Mouse (Mus musculus): ENCODE data around the gene Fdxr. TPM values are rescaled to one million over a fixed set of nuclear protein-coding genes. Genes with fewer than 3 reads are reported as not detected.

Fdxr gene
- total and polyA plus RNA-seq, 2 experiments from 2014 or later: 16.4 to 18.6 TPM

- H3K4me1 ChIP-seq (ENCODE audit: insufficient read depth): peaks cover 18% of the 10 kb centered on the region; the same call in 1 of the 2 replicates
- TF ChIP-seq CTCF (IDR thresholded peaks at IDR 0.05; ENCODE audit: low read depth): peak; percentile 74
- H3K9ac ChIP-seq: no peak overlapping the region
- DNase-seq (peak; percentile 82), ATAC-seq (peak; percentile 61; the same call in 1 of the 2 replicates)
- no peaks in the 10 kb centered on the region for H3K9me3 ChIP-seq (ENCODE audit: low read length)
- H3K4me3 ChIP-seq (ENCODE audit: low read depth, low read length): no peak overlapping the region
- 43% methylated on average over 8 of the region's 8 CpGs for WGBS
- H3K36me3 ChIP-seq (ENCODE audit: insufficient read depth): peaks cover 5% of the 10 kb centered on the region; the same call in 1 of the 2 replicates
- H3K27me3 ChIP-seq (ENCODE audit: insufficient read depth, low read length): no peaks in the 10 kb centered on the region
- no peak overlapping the region for H3K4me2 ChIP-seq (ENCODE audit: low read depth)
- H3K27ac ChIP-seq (ENCODE audit: low read depth, low read length): no peak overlapping the region
Observed at GRCm38 (mm10) chr11:115224889-115225288, 52.0 kb downstream of the Fdxr start.

- no peak for DNase-seq
- ATAC-seq: no peak
- no peak for TF ChIP-seq CTCF (IDR thresholded peaks at IDR 0.05; ENCODE audit: low read depth)
- Histone ChIP-seq H3K9me3 (ENCODE audit: low read length) (no peaks in the 10 kb centered on the region), H3K4me2 (ENCODE audit: low read depth) (no peak overlapping the region), H3K27me3 (ENCODE audit: insufficient read depth, low read length) (no peaks in the 10 kb centered on the region), H3K4me3 (ENCODE audit: low read depth, low read length) (no peak overlapping the region), H3K36me3 (ENCODE audit: insufficient read depth) (peaks cover 8% of the 10 kb centered on the region; the same call in 1 of the 2 replicates), H3K9ac (no peak overlapping the region), H3K27ac (ENCODE audit: low read depth, low read length) (no peak overlapping the region), H3K4me1 (ENCODE audit: insufficient read depth) (peaks cover 18% of the 10 kb centered on the region; the same call in 1 of the 2 replicates)
- 79% methylated on average over 6 of the region's 6 CpGs for WGBS
Observed at GRCm38 (mm10) chr11:115223877-115224276, 53.0 kb downstream of the Fdxr start.

- H3K27me3 ChIP-seq (ENCODE audit: insufficient read depth, low read length): no peaks in the 10 kb centered on the region
- no peak overlapping the region for H3K4me2 ChIP-seq (ENCODE audit: low read depth)
- no peak overlapping the region for H3K9ac ChIP-seq
- H3K4me3 ChIP-seq (ENCODE audit: low read depth, low read length): no peak overlapping the region
- ATAC-seq: no peak
- H3K4me1 ChIP-seq (ENCODE audit: insufficient read depth): peaks cover 18% of the 10 kb centered on the region; the same call in 1 of the 2 replicates
- H3K9me3 ChIP-seq (ENCODE audit: low read length): no peaks in the 10 kb centered on the region
- 65% methylated on average over 11 of the region's 11 CpGs for WGBS
- no peak overlapping the region for H3K27ac ChIP-seq (ENCODE audit: low read depth, low read length)
- no peak for TF ChIP-seq CTCF (IDR thresholded peaks at IDR 0.05; ENCODE audit: low read depth)
- H3K36me3 ChIP-seq (ENCODE audit: insufficient read depth): peaks cover 8% of the 10 kb centered on the region; the same call in 1 of the 2 replicates
- DNase-seq: no peak
Observed at GRCm38 (mm10) chr11:115223451-115223850, 53.4 kb downstream of the Fdxr start.

GRCm38 (mm10) chr11:115222570-115222969, 54.3 kb downstream of the Fdxr start:
- 37% methylated on average over 5 of the region's 5 CpGs for WGBS
- H3K9ac ChIP-seq: no peak overlapping the region
- H3K36me3 ChIP-seq (ENCODE audit: insufficient read depth): peaks cover 8% of the 10 kb centered on the region; the same call in 1 of the 2 replicates
- H3K4me2 ChIP-seq (ENCODE audit: low read depth): no peak overlapping the region
- no peak overlapping the region for H3K4me3 ChIP-seq (ENCODE audit: low read depth, low read length)
- no peak overlapping the region for H3K27ac ChIP-seq (ENCODE audit: low read depth, low read length)
- H3K27me3 ChIP-seq (ENCODE audit: insufficient read depth, low read length): no peaks in the 10 kb centered on the region
- TF ChIP-seq CTCF (IDR thresholded peaks at IDR 0.05; ENCODE audit: low read depth): no peak
- H3K9me3 ChIP-seq (ENCODE audit: low read length): no peaks in the 10 kb centered on the region
- ATAC-seq: no peak
- no peak for DNase-seq
- peaks cover 13% of the 10 kb centered on the region; the same call in 1 of the 2 replicates for H3K4me1 ChIP-seq (ENCODE audit: insufficient read depth)

- 24% methylated on average over 12 of the region's 12 CpGs for WGBS
- no peaks in the 10 kb centered on the region for H3K27me3 ChIP-seq (ENCODE audit: insufficient read depth, low read length)
- no peak for ATAC-seq
- DNase-seq: peak; percentile 32
- H3K4me2 ChIP-seq (ENCODE audit: low read depth): no peak overlapping the region
- no peak overlapping the region for H3K4me3 ChIP-seq (ENCODE audit: low read depth, low read length)
- no peak for TF ChIP-seq CTCF (IDR thresholded peaks at IDR 0.05; ENCODE audit: low read depth)
- no peaks in the 10 kb centered on the region for H3K9me3 ChIP-seq (ENCODE audit: low read length)
- H3K36me3 ChIP-seq (ENCODE audit: insufficient read depth): peaks cover 8% of the 10 kb centered on the region; the same call in 1 of the 2 replicates
- peaks cover 11% of the 10 kb centered on the region; the same call in 1 of the 2 replicates for H3K4me1 ChIP-seq (ENCODE audit: insufficient read depth)
- no peak overlapping the region for H3K27ac ChIP-seq (ENCODE audit: low read depth, low read length)
- no peak overlapping the region for H3K9ac ChIP-seq
Observed at GRCm38 (mm10) chr11:115222077-115222476, 54.8 kb downstream of the Fdxr start.

- no peak for ATAC-seq
- no peaks in the 10 kb centered on the region for H3K27me3 ChIP-seq (ENCODE audit: insufficient read depth, low read length)
- H3K9ac ChIP-seq: no peak overlapping the region
- no peaks in the 10 kb centered on the region for H3K4me1 ChIP-seq (ENCODE audit: insufficient read depth)
- no peak overlapping the region for H3K27ac ChIP-seq (ENCODE audit: low read depth, low read length)
- H3K4me3 ChIP-seq (ENCODE audit: low read depth, low read length): no peak overlapping the region
- H3K9me3 ChIP-seq (ENCODE audit: low read length): no peaks in the 10 kb centered on the region
- no peak for TF ChIP-seq CTCF (IDR thresholded peaks at IDR 0.05; ENCODE audit: low read depth)
- no peak for DNase-seq
- no peak overlapping the region for H3K4me2 ChIP-seq (ENCODE audit: low read depth)
- H3K36me3 ChIP-seq (ENCODE audit: insufficient read depth): peaks cover 8% of the 10 kb centered on the region; the same call in 1 of the 2 replicates
- 89% methylated on average over 10 of the region's 10 CpGs for WGBS
Observed at GRCm38 (mm10) chr11:115219685-115220084, 57.2 kb downstream of the Fdxr start.

GRCm38 (mm10) chr11:115219263-115219662, 57.6 kb downstream of the Fdxr start:
- no peak for DNase-seq
- Histone ChIP-seq H3K4me2 (ENCODE audit: low read depth) (no peak overlapping the region), H3K27me3 (ENCODE audit: insufficient read depth, low read length) (no peaks in the 10 kb centered on the region), H3K27ac (ENCODE audit: low read depth, low read length) (no peak overlapping the region), H3K36me3 (ENCODE audit: insufficient read depth) (peaks cover 8% of the 10 kb centered on the region; the same call in 1 of the 2 replicates), H3K4me1 (ENCODE audit: insufficient read depth) (no peaks in the 10 kb centered on the region), H3K4me3 (ENCODE audit: low read depth, low read length) (no peak overlapping the region), H3K9me3 (ENCODE audit: low read length) (no peaks in the 10 kb centered on the region), H3K9ac (no peak overlapping the region)
- no peak for ATAC-seq
- TF ChIP-seq CTCF (IDR thresholded peaks at IDR 0.05; ENCODE audit: low read depth): no peak
- WGBS: 84% methylated on average over 9 of the region's 9 CpGs

Small RNA genes within 50 kb of the gene (microRNA-seq; reads per million reads assigned to microRNA genes)
- 0 reads per million in 2 experiments for gene Gm25837

Other genes starting within 250 kb of the Fdxr start
- not detected in 2 replicates for gene Cd300ld5, start 239.3 kb downstream of the Fdxr start, total RNA-seq (2014; rRNA removed)
- gene Cd300ld5, start 239.3 kb downstream of the Fdxr start, polyA plus RNA-seq (2015; fragmentation: Nextera tagmentation; extraction: Ambion mirVana): not detected in 2 replicates
- not detected in 2 replicates for gene Cd300ld3, start 228.6 kb downstream of the Fdxr start, total RNA-seq (2014; rRNA removed)
- gene Cd300ld3, start 228.6 kb downstream of the Fdxr start, polyA plus RNA-seq (2015; fragmentation: Nextera tagmentation; extraction: Ambion mirVana): not detected in 2 replicates
- gene Cd300e, start 214.9 kb downstream of the Fdxr start, total RNA-seq (2014; rRNA removed): not detected in 2 replicates
- gene Cd300e, start 214.9 kb downstream of the Fdxr start, polyA plus RNA-seq (2015; fragmentation: Nextera tagmentation; extraction: Ambion mirVana): 0.09 TPM in 1 of 2 replicates, not detected in the other
- gene Rab37, start 185.6 kb downstream of the Fdxr start, total RNA-seq (2014; rRNA removed): 0.38 and 0.57 TPM in 2 replicates
- gene Rab37, start 185.6 kb downstream of the Fdxr start, polyA plus RNA-seq (2015; fragmentation: Nextera tagmentation; extraction: Ambion mirVana): 0.82 and 0.84 TPM in 2 replicates
- gene Cd300lf, start 143.1 kb downstream of the Fdxr start, total RNA-seq (2014; rRNA removed): 0.24 TPM in 1 of 2 replicates, not detected in the other
- gene Cd300lf, start 143.1 kb downstream of the Fdxr start, polyA plus RNA-seq (2015; fragmentation: Nextera tagmentation; extraction: Ambion mirVana): 0.05 and 0.18 TPM in 2 replicates
- 44.2 and 48.5 TPM in 2 replicates for gene Slc9a3r1, start 113.7 kb downstream of the Fdxr start, total RNA-seq (2014; rRNA removed)
- 68.4 and 73.9 TPM in 2 replicates for gene Slc9a3r1, start 113.7 kb downstream of the Fdxr start, polyA plus RNA-seq (2015; fragmentation: Nextera tagmentation; extraction: Ambion mirVana)
- 5.4 and 7.6 TPM in 2 replicates for gene Tmem104, start 89.6 kb downstream of the Fdxr start, total RNA-seq (2014; rRNA removed)
- 8.8 and 9.9 TPM in 2 replicates for gene Tmem104, start 89.6 kb downstream of the Fdxr start, polyA plus RNA-seq (2015; fragmentation: Nextera tagmentation; extraction: Ambion mirVana)
- gene Nat9, start 89.2 kb downstream of the Fdxr start, total RNA-seq (2014; rRNA removed): 19.2 and 20.3 TPM in 2 replicates
- gene Nat9, start 89.2 kb downstream of the Fdxr start, polyA plus RNA-seq (2015; fragmentation: Nextera tagmentation; extraction: Ambion mirVana): 17.7 and 18.6 TPM in 2 replicates
- 1.5 and 1.6 TPM in 2 replicates for gene Grin2c, start 9.8 kb downstream of the Fdxr start, total RNA-seq (2014; rRNA removed)
- 0.35 and 0.48 TPM in 2 replicates for gene Grin2c, start 9.8 kb downstream of the Fdxr start, polyA plus RNA-seq (2015; fragmentation: Nextera tagmentation; extraction: Ambion mirVana)
- 3.8 and 6.5 TPM in 2 replicates for gene Fads6, start 20.6 kb upstream of the Fdxr start, total RNA-seq (2014; rRNA removed)
- 0.47 and 0.48 TPM in 2 replicates for gene Fads6, start 20.6 kb upstream of the Fdxr start, polyA plus RNA-seq (2015; fragmentation: Nextera tagmentation; extraction: Ambion mirVana)
- gene Otop2, start 30.1 kb upstream of the Fdxr start, total RNA-seq (2014; rRNA removed): 0.15 TPM in 1 of 2 replicates, not detected in the other
- 0.10 and 0.13 TPM in 2 replicates for gene Otop2, start 30.1 kb upstream of the Fdxr start, polyA plus RNA-seq (2015; fragmentation: Nextera tagmentation; extraction: Ambion mirVana)
- 0.23 and 0.33 TPM in 2 replicates for gene Ush1g, start 45.0 kb upstream of the Fdxr start, total RNA-seq (2014; rRNA removed)
- gene Ush1g, start 45.0 kb upstream of the Fdxr start, polyA plus RNA-seq (2015; fragmentation: Nextera tagmentation; extraction: Ambion mirVana): 0.06 and 0.09 TPM in 2 replicates
- 0.31 and 0.48 TPM in 2 replicates for gene Otop3, start 57.7 kb upstream of the Fdxr start, total RNA-seq (2014; rRNA removed)
- gene Otop3, start 57.7 kb upstream of the Fdxr start, polyA plus RNA-seq (2015; fragmentation: Nextera tagmentation; extraction: Ambion mirVana): 0.47 and 0.98 TPM in 2 replicates
- 52.4 and 54.5 TPM in 2 replicates for gene Hid1, start 90.7 kb upstream of the Fdxr start, total RNA-seq (2014; rRNA removed)
- 42.8 and 46.6 TPM in 2 replicates for gene Hid1, start 90.7 kb upstream of the Fdxr start, polyA plus RNA-seq (2015; fragmentation: Nextera tagmentation; extraction: Ambion mirVana)
- gene Cdr2l, start 104.9 kb upstream of the Fdxr start, total RNA-seq (2014; rRNA removed): 43.0 and 45.8 TPM in 2 replicates
- 14.4 and 16.9 TPM in 2 replicates for gene Cdr2l, start 104.9 kb upstream of the Fdxr start, polyA plus RNA-seq (2015; fragmentation: Nextera tagmentation; extraction: Ambion mirVana)
- 82.1 and 86.1 TPM in 2 replicates for gene Mrpl58, start 126.7 kb upstream of the Fdxr start, total RNA-seq (2014; rRNA removed)
- gene Mrpl58, start 126.7 kb upstream of the Fdxr start, polyA plus RNA-seq (2015; fragmentation: Nextera tagmentation; extraction: Ambion mirVana): 201 and 203 TPM in 2 replicates
- gene Atp5h, start 142.9 kb upstream of the Fdxr start, total RNA-seq (2014; rRNA removed): 339 and 418 TPM in 2 replicates
- 808 and 932 TPM in 2 replicates for gene Atp5h, start 142.9 kb upstream of the Fdxr start, polyA plus RNA-seq (2015; fragmentation: Nextera tagmentation; extraction: Ambion mirVana)
- 31.7 TPM in 2 replicates for gene Kctd2, start 143.1 kb upstream of the Fdxr start, total RNA-seq (2014; rRNA removed)
- 27.1 and 29.3 TPM in 2 replicates for gene Kctd2, start 143.1 kb upstream of the Fdxr start, polyA plus RNA-seq (2015; fragmentation: Nextera tagmentation; extraction: Ambion mirVana)
- not detected in 2 replicates for gene Trim80, start 163.5 kb upstream of the Fdxr start, total RNA-seq (2014; rRNA removed)
- not detected in 2 replicates for gene Trim80, start 163.5 kb upstream of the Fdxr start, polyA plus RNA-seq (2015; fragmentation: Nextera tagmentation; extraction: Ambion mirVana)
- not detected in 2 replicates for gene Slc16a5, start 185.4 kb upstream of the Fdxr start, total RNA-seq (2014; rRNA removed)
- gene Slc16a5, start 185.4 kb upstream of the Fdxr start, polyA plus RNA-seq (2015; fragmentation: Nextera tagmentation; extraction: Ambion mirVana): 0.06 and 0.07 TPM in 2 replicates
- gene Armc7, start 198.6 kb upstream of the Fdxr start, total RNA-seq (2014; rRNA removed): 11.2 and 14.2 TPM in 2 replicates
- 8.5 and 11.2 TPM in 2 replicates for gene Armc7, start 198.6 kb upstream of the Fdxr start, polyA plus RNA-seq (2015; fragmentation: Nextera tagmentation; extraction: Ambion mirVana)
- 59.6 and 84.6 TPM in 2 replicates for gene Nt5c, start 214.8 kb upstream of the Fdxr start, total RNA-seq (2014; rRNA removed)
- 136 and 143 TPM in 2 replicates for gene Nt5c, start 214.8 kb upstream of the Fdxr start, polyA plus RNA-seq (2015; fragmentation: Nextera tagmentation; extraction: Ambion mirVana)
- 1,009 and 1,140 TPM in 2 replicates for gene Jpt1, start 237.3 kb upstream of the Fdxr start, total RNA-seq (2014; rRNA removed)
- gene Jpt1, start 237.3 kb upstream of the Fdxr start, polyA plus RNA-seq (2015; fragmentation: Nextera tagmentation; extraction: Ambion mirVana): 1,672 and 1,955 TPM in 2 replicates

Data from forebrain, postnatal 0 days (tissue).